Mouse (Mus musculus): Measurements from ENCODE around the gene Plin3. TPM values are rescaled to one million over a fixed set of nuclear protein-coding genes. Genes with fewer than 3 reads are reported as not detected.
A peak's percentile ranks its signal among the peaks of the same experiment; 100 is the strongest.

Plin3 gene
- polyA plus RNA-seq, 1 experiment from 2014 or later = 93.2 TPM

- no peak for DNase-seq (ENCODE audit: low spot score)
- Histone ChIP-seq H3K4me1 (peaks cover 36% of the 10 kb centered on the region), H3K36me3 (no peaks in the 10 kb centered on the region), H3K27me3 (ENCODE audit: insufficient read depth, poor library complexity, severe bottlenecking) (no peaks in the 10 kb centered on the region), H3K9me3 (no peaks in the 10 kb centered on the region), H3K4me3 (no peak overlapping the region), H3K27ac (no peak overlapping the region)
- 70% methylated on average over 1 of the region's 1 CpGs for WGBS
These were observed 618 bp upstream of the Plin3 start for GRCm38 (mm10) chr17:56293291-56293690.

GRCm38 (mm10) chr17:56291826-56292475 lies 722 bp downstream of the Plin3 start:
- Histone ChIP-seq H3K36me3 (no peaks in the 10 kb centered on the region; the same call in 1 of the 2 replicates), H3K27me3 (ENCODE audit: insufficient read depth, poor library complexity, severe bottlenecking) (no peaks in the 10 kb centered on the region), H3K4me1 (peaks cover 48% of the 10 kb centered on the region), H3K27ac (peak overlapping the region; percentile 88), H3K4me3 (0 out of 2 replicates have a peak overlapping the region, but pooled peaks have one; percentile 68), H3K9me3 (no peaks in the 10 kb centered on the region)
- DNase-seq (ENCODE audit: low spot score) = no peak
- 77% methylated on average over 7 of the region's 7 CpGs for WGBS

DNA sequence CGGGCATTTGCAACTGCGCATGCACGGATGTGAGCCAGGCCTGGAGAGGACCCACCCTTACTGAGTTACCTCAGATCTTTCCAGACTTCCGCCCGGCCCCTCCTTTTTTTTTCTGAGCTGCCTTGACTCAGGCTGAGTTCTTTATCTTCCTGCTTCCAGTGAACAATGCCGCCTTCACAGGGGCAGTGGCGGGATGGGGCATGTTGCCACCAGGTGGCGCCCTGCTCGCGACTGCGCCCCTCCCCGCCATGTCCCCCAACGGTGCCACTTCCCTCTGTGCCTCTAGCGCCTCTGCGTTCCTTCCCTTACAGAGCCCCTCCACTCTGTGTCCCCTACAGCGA lies 1.5 kb downstream of the Plin3 start:
- Histone ChIP-seq H3K4me3 (peak overlapping the region; percentile 68), H3K27ac (peak overlapping the region; percentile 88), H3K36me3 (peaks cover 7% of the 10 kb centered on the region), H3K4me1 (peaks cover 49% of the 10 kb centered on the region), H3K9me3 (no peaks in the 10 kb centered on the region), H3K27me3 (ENCODE audit: insufficient read depth, poor library complexity, severe bottlenecking) (no peaks in the 10 kb centered on the region)
- DNase-seq (ENCODE audit: low spot score) = peak; percentile 98
- WGBS = 1% methylated on average over 16 of the region's 16 CpGs

DNA sequence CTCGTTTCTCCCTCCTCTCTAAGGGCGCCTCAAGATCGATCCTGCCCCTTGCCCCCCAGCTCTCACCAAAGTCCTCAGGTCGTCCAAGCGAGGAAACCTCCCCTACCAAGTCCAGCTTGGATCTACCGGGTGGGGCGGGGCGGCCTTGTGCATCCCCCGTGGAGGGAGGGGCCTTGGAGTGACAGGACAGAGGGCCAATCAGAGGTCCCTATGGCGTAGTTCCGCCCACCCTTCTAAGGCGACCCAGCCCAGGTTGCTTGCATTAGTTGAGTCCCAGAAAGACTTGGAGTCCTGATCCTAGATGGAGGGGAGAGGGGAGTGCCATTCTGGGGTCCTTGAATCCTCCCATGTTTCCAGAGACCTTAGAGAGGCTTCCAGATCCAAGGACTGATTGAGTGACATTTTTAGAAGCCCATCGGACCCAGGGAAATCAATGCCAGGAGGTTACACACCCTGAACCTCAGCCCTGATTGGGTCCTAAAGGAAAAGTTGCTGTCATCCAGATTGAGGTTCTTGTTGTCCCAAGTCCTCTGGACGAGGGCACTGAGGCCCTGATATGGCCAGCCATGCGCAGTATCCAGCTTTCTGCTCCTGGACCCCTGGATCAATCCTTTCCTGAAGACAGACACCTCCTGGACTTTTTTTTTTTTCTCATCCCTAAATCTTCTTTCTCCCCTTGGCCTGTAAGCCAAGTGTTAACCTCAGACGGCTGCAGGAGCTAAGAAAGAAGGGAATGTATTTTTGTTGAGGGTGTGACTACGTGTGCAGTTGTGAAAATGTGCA lies 2.1 kb downstream of the Plin3 start:
- Histone ChIP-seq H3K27me3 (ENCODE audit: insufficient read depth, poor library complexity, severe bottlenecking) (no peaks in the 10 kb centered on the region), H3K36me3 (peaks cover 13% of the 10 kb centered on the region), H3K4me3 (peak overlapping the region; percentile 68), H3K9me3 (no peaks in the 10 kb centered on the region), H3K27ac (peak overlapping the region; percentile 88), H3K4me1 (peaks cover 49% of the 10 kb centered on the region)
- 3% methylated on average over 17 of the region's 17 CpGs for WGBS
- DNase-seq (ENCODE audit: low spot score) = peak; percentile 98

- H3K27ac ChIP-seq = peak overlapping the region; percentile 88
- H3K4me3 ChIP-seq = peak overlapping the region; percentile 68
- H3K4me1 ChIP-seq = peaks cover 49% of the 10 kb centered on the region
- 1% methylated on average over 23 of the region's 23 CpGs for WGBS
- peaks cover 22% of the 10 kb centered on the region for H3K36me3 ChIP-seq
- no peaks in the 10 kb centered on the region for H3K27me3 ChIP-seq (ENCODE audit: insufficient read depth, poor library complexity, severe bottlenecking)
- H3K9me3 ChIP-seq = no peaks in the 10 kb centered on the region
- no peak for DNase-seq (ENCODE audit: low spot score)
These were observed 3.0 kb downstream of the Plin3 start for GRCm38 (mm10) chr17:56289371-56290331.

DNA sequence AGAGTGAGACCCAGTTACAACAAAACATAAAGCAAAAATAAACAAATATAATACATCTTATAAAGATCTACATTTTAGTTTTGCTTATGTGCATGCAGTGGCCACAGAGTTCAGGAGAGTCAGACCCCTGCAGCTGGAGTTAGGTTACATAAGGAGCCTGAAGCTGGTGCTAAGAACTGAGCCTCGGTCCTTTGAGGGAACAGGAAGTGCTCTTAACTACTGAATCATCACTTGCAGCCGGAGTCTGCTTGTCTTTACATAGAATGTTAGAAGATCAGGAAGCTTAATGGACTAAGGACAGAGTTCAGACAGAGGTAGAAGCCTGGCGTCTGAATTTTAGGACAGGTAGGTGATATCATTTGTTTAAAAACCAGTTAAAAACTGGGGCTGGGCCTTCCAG lies 3.8 kb downstream of the Plin3 start:
- WGBS = 35% methylated on average over 3 of the region's 3 CpGs
- Histone ChIP-seq H3K4me3 (peak overlapping the region; percentile 68), H3K27me3 (ENCODE audit: insufficient read depth, poor library complexity, severe bottlenecking) (no peaks in the 10 kb centered on the region), H3K4me1 (peaks cover 49% of the 10 kb centered on the region), H3K27ac (peak overlapping the region; percentile 88), H3K36me3 (peaks cover 30% of the 10 kb centered on the region), H3K9me3 (no peaks in the 10 kb centered on the region)
- no peak for DNase-seq (ENCODE audit: low spot score)

DNA sequence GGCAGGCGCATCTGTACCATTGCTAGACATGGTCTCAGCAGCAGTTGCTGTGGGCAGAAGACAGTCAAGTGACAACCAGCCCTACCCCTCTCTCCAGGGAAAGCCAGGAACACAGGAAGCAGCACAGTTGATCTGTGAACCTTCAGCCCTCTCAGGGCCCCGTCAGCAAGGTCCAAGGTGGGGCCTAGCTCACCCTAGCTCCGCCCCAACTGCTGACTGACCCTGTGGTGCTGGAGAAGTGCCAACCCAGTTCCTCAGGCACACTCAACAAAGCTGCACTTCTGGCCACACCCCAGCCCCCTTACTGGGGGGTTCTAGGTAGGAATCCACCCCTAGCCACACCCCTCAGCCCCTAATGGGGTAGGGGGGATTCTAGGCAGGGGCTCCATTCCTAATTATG lies 4.8 kb downstream of the Plin3 start:
- H3K4me3 ChIP-seq = peak overlapping the region; percentile 68

DNA sequence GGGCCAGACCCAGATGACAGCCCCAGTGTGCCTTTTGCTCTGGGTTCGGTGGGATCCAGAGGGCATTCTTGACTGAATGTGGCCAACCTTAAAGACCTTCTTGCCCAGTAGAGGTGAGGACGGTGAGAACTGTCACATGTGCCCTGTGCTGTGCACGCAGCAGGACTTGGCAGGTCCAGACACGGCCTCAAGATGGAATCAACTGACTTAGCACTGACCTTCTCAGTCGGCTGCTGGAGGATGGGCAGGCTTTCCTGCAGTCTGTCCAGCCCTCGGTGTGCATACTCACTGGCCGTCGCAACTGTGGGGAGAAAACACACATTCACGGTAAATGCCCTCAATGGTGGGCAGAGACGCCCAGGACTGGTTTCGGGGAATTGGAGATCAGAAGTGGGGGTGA lies 6.7 kb downstream of the Plin3 start:
- Histone ChIP-seq H3K4me3 (no peak overlapping the region), H3K9me3 (no peaks in the 10 kb centered on the region), H3K36me3 (peaks cover 56% of the 10 kb centered on the region), H3K4me1 (peaks cover 39% of the 10 kb centered on the region), H3K27me3 (ENCODE audit: insufficient read depth, poor library complexity, severe bottlenecking) (no peaks in the 10 kb centered on the region), H3K27ac (no peak overlapping the region)
- WGBS = 89% methylated on average over 11 of the region's 11 CpGs
- no peak for DNase-seq (ENCODE audit: low spot score)

More for the DNA sequence above, 4.8 kb downstream of the Plin3 start:
- peak overlapping the region; percentile 88 for H3K27ac ChIP-seq
- peak; percentile 91 for DNase-seq (ENCODE audit: low spot score)
- peaks cover 49% of the 10 kb centered on the region for H3K4me1 ChIP-seq
- WGBS = 38% methylated on average over 3 of the region's 3 CpGs
- no peaks in the 10 kb centered on the region for H3K27me3 ChIP-seq (ENCODE audit: insufficient read depth, poor library complexity, severe bottlenecking)
- H3K36me3 ChIP-seq = peaks cover 39% of the 10 kb centered on the region
- H3K9me3 ChIP-seq = no peaks in the 10 kb centered on the region

- Histone ChIP-seq H3K36me3 (peaks cover 77% of the 10 kb centered on the region), H3K27me3 (ENCODE audit: insufficient read depth, poor library complexity, severe bottlenecking) (no peaks in the 10 kb centered on the region), H3K27ac (no peak overlapping the region), H3K4me1 (peaks cover 21% of the 10 kb centered on the region), H3K4me3 (no peak overlapping the region), H3K9me3 (no peaks in the 10 kb centered on the region)
- DNase-seq (ENCODE audit: low spot score) = no peak
- 90% methylated on average over 8 of the region's 8 CpGs for WGBS
These were observed 9.4 kb downstream of the Plin3 start for GRCm38 (mm10) chr17:56283316-56283715.

DNA sequence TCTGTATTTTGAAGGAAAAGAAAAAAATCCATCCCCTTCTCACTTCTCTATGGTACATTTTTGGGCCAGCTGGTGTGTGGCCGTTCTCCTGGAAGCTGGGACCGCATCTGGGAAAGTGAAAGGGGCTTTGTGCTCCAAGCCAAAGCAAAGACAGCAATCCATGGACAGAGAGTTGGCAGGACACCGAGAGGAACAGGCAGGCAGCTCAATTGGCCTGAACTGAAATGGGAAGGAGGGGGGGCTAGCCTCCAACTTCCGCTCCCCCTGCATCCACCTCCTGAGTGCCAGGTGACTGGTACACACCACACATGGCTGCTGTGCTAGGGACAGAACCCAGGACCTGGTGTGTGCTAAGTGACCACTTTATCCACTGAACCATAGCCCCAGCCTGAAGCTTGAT lies 9.9 kb downstream of the Plin3 start:
- H3K27me3 ChIP-seq (ENCODE audit: insufficient read depth, poor library complexity, severe bottlenecking) = no peaks in the 10 kb centered on the region
- peaks cover 20% of the 10 kb centered on the region for H3K4me1 ChIP-seq
- H3K9me3 ChIP-seq = no peaks in the 10 kb centered on the region
- no peak overlapping the region for H3K27ac ChIP-seq
- DNase-seq (ENCODE audit: low spot score) = no peak
- 87% methylated on average over 4 of the region's 4 CpGs for WGBS
- peaks cover 79% of the 10 kb centered on the region for H3K36me3 ChIP-seq
- H3K4me3 ChIP-seq = no peak overlapping the region

DNA sequence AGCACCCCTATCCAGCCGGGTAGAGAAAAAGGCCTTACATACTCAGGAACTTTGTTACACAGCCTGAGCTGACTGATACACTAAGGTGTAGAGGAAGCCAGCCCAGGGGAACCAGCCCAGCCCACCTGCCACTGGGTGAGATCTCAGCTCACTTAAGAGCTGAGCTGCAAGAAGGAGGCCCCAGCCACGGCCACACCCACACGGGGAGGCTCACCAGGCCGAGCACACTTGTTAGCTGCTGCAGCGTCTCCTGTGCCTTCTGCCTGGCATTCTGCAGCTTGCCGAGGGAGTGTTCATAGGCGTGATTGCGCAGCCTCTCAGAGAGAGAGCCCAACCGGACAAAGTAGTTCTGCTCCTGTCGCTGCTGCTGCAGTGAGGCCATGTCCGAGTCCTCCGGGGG lies 11.5 kb downstream of the Plin3 start:
- H3K27me3 ChIP-seq (ENCODE audit: insufficient read depth, poor library complexity, severe bottlenecking) = no peaks in the 10 kb centered on the region

DNA sequence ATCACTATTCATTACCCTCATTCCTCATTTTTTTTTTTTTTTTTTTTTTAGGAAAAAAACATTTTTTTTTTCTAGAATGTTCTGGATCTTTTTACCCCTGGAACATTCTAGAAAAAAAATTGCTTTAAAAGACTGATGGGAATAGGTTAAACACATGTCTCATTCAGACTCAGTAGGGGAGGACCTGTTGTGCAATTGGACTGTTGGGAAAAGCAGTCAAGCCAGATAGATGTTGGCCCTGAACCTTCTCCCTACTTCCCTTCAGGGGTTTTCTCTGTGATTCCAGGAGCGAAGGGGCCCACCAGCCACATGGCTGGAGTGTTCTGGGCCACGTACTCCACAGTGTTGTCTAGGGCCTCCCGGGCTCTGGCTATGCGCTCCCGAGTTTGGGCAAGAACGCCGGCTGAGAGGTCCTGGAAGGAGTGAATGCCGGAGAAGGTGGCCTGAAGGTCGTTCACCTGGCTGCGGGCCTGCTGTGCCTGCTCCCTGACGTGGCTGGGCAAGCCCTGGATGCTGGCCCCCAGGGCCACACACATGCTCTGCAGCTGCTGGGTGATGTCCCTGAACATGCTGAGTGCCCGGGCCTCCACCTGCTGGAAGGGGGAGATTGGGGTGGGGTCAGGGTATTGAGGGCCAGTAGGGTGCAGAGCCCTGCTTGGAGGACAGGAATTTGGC lies 13.1 kb downstream of the Plin3 start:
- Histone ChIP-seq H3K27ac (peak overlapping the region; percentile 56; the same call in 1 of the 2 replicates), H3K4me3 (no peak overlapping the region), H3K27me3 (ENCODE audit: insufficient read depth, poor library complexity, severe bottlenecking) (no peaks in the 10 kb centered on the region), H3K9me3 (no peaks in the 10 kb centered on the region), H3K36me3 (peaks cover 56% of the 10 kb centered on the region), H3K4me1 (peaks cover 30% of the 10 kb centered on the region; the same call in 1 of the 2 replicates)
- 89% methylated on average over 12 of the region's 12 CpGs for WGBS
- no peak for DNase-seq (ENCODE audit: low spot score)

More for the DNA sequence above, 11.5 kb downstream of the Plin3 start:
- H3K36me3 ChIP-seq = peaks cover 72% of the 10 kb centered on the region
- DNase-seq (ENCODE audit: low spot score) = no peak
- H3K9me3 ChIP-seq = no peaks in the 10 kb centered on the region
- H3K4me3 ChIP-seq = no peak overlapping the region
- no peak overlapping the region for H3K27ac ChIP-seq
- 88% methylated on average over 12 of the region's 12 CpGs for WGBS
- peaks cover 24% of the 10 kb centered on the region; the same call in 1 of the 2 replicates for H3K4me1 ChIP-seq
